15 mouse cellular contexts compared by ENCODE assay signal in the genomic region with DNA sequence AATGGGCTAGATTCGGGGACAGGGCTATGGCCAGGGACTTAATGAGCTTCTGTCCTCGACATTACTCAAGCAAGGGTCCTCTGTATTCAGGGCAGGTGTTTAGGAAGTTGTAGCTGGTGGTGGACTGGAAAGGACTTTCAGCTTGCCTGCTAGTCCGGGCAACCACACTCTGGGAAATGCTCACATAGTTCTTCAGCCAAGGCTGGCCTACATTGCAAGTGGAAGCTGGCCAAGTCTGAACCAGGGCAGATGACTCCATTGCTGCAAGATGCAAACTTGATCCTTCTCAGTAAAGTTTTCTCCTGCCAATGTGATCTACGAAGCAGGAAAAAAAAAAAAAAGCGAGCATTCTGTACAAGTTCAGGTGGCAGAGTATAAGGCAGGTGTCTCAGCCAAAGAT. TPM values are rescaled to one million over a fixed set of nuclear protein-coding genes. Genes with fewer than 3 reads are reported as not detected.
DNase-seq lines count a peak whose midpoint lies in the region; ATAC-seq and TF ChIP-seq lines count a peak whose summit lies in the region.
"Had no signal": no experiment of that assay in that cellular context is flagged by ENCODE, and none has a peak within 500 bp of the region (broad histone marks: within the 10 kb centered on the region; RNA-seq: fewer than 3 reads in every experiment).

No protein-coding gene starts in this region.

- WGBS in cerebellum, adult 2 months, result 34% methylated on average over 5 of the region's 5 CpGs

- no peak for TF ChIP-seq POLR2A in cerebellum, adult 2 months (IDR thresholded peaks at IDR 0.05; ENCODE audit: borderline replicate concordance, insufficient read depth, low read length)

- no peak overlapping the region for H3K4me3 ChIP-seq in cerebellum, adult 2 months (replicated peaks; ENCODE audit: insufficient read depth, low read depth, low read length)
- H3K4me3 ChIP-seq: embryonic facial prominence, embryonic 13.5 days; heart, adult 2 months; megakaryocyte, embryonic 14.5 days had no signal

- CTCF ChIA-PET in Patski (lab: Charles Lee), result no interaction called here

- no peaks in the 10 kb centered on the region for H3K4me1 ChIP-seq in cerebellum, adult 2 months (ENCODE audit: control insufficient read depth, insufficient read depth, low read length)
- H3K4me1 ChIP-seq: megakaryocyte, embryonic 14.5 days had no signal

- DNase-seq in layer of hippocampus, postnatal 10 days (ENCODE audit: low spot score in 2 of 2), result peak; percentile 27 to 39
- DNase-seq in layer of hippocampus, adult 9-10 months (ENCODE audit: low spot score), result no peak
- DNase-seq in Patski (ENCODE audit: low read depth, low spot score), result no peak
- DNase-seq in cerebellum, adult 2 months, result peak; percentile 43 to 58
- DNase-seq in gastrocnemius, postnatal 10 days, result peak; percentile 37
- DNase-seq in embryo, embryonic 11 days, result no peak
- DNase-seq in kidney, postnatal 10 days, result no peak
- DNase-seq: heart, adult 2 months; heart, postnatal 36 days; liver, postnatal 0 days had no signal

- in situ Hi-C loops in Patski (cut with MboI; ENCODE audit: low pct_unique_long_range_greater_than_20kb), result no loop called here

- no peaks in the 10 kb centered on the region for H3K27me3 ChIP-seq in Patski
- H3K27me3 ChIP-seq in cerebellum, adult 2 months (ENCODE audit: control insufficient read depth, insufficient read depth, low read length), result no peaks in the 10 kb centered on the region
- H3K27me3 ChIP-seq: embryonic facial prominence, embryonic 13.5 days had no signal

- no peak for TF ChIP-seq CTCF in Patski (IDR thresholded peaks at IDR 0.05)
- no peak for TF ChIP-seq CTCF in cerebellum, adult 2 months (IDR thresholded peaks at IDR 0.05; ENCODE audit: borderline replicate concordance, insufficient read depth, low read depth, low read length)

- H3K27ac ChIP-seq in cerebellum, adult 2 months (ENCODE audit: insufficient read depth, low read length), result no peak overlapping the region
- H3K27ac ChIP-seq: embryonic facial prominence, embryonic 13.5 days; heart, adult 2 months had no signal

- ATAC-seq in Patski, result peak; percentile 62
- no peak for ATAC-seq in inflammation-experienced regulatory T-cells, adult 6 months
- ATAC-seq: CD4-positive, CD25-positive, alpha-beta regulatory T cell, adult 4 months; intestine, postnatal 0 days; liver, postnatal 0 days had no signal

- POLR2A ChIA-PET in Patski (lab: Charles Lee), result no interaction called here

RNA-seq across cellular contexts. Expression of a gene that starts 44.2 kb away (rescaled TPM):
- total RNA-seq in layer of hippocampus, postnatal 10 days (2021), result 1 to 10 TPM; 9.1 to 9.7 TPM
- 7.9 TPM for polyA plus RNA-seq in Patski (2021)
- polyA plus RNA-seq in cerebellum, adult 2 months (2012; rRNA removed), result 18.4 and 18.6 TPM in 2 replicates
- total RNA-seq in gastrocnemius, postnatal 10 days (2021), result 1 to 10 TPM; 5.2 to 7.0 TPM
- polyA plus RNA-seq in inflammation-experienced regulatory T-cells, adult 6 months (2017; shearing (Covaris generic)), result 10 to 100 TPM in 2 of 3 experiments, 1 to 10 TPM in 1; 8.5 to 18.0 (median 14.4) TPM

Comparison
In these comparisons a context has a peak if more than half of its experiments do, and no peak if none do; other contexts are left out.
1. DNase-seq: peak in layer of hippocampus, postnatal 10 days (2 of 2), cerebellum, adult 2 months (2 of 2) and gastrocnemius, postnatal 10 days (single experiment); none in layer of hippocampus, adult 9-10 months (single experiment), Patski (single experiment), embryo, embryonic 11 days (single experiment) and kidney, postnatal 10 days (single experiment).